Mouse (Mus musculus) C2C12 (cell line): ENCODE data around the gene Plcd4.

Source experiments
- CEBPB ChIP-seq: IDR thresholded peaks from one replicate; pipeline ENCODE4 v1.6.1; 2011; ENCODE audit warnings: low read depth, mild to moderate bottlenecking, control low read depth, moderate library complexity
- CTCF ChIP-seq: IDR thresholded peaks from one replicate; pipeline ENCODE4 v1.5.1; 2011; ENCODE audit not compliant: control insufficient read depth, insufficient read depth, insufficient read length
- FOSL1 ChIP-seq: IDR thresholded peaks from one replicate; pipeline ENCODE4 v1.8.0; 2011; ENCODE audit warnings: mild to moderate bottlenecking, low read length; ENCODE audit not compliant: poor library complexity, insufficient read depth, severe bottlenecking
- MAX ChIP-seq: IDR thresholded peaks from one replicate; pipeline ENCODE4 v1.6.1; 2011; ENCODE audit warnings: mild to moderate bottlenecking, control low read depth
- MYOD1 ChIP-seq: IDR thresholded peaks from one replicate; pipeline ENCODE4 v1.6.1; 2011; ENCODE audit warnings: low read depth; ENCODE audit not compliant: control insufficient read depth, insufficient read length
- MYOG ChIP-seq: IDR thresholded peaks from one replicate; pipeline ENCODE4 v1.6.1; 2011; ENCODE audit not compliant: control insufficient read depth, insufficient read length; ENCODE audit errors: extremely low read depth
- USF1 ChIP-seq: IDR thresholded peaks from one replicate; pipeline ENCODE4 v1.6.1; 2011; ENCODE audit warnings: low read depth, mild to moderate bottlenecking, control low read depth, moderate library complexity

GRCm38 (mm10) chr1:74582621-74583020, 39.9 kb downstream of the Plcd4 start:
- TF ChIP-seq MYOD1 (no peak), CTCF (no peak), CEBPB (no peak), MAX (no peak), USF1 (no peak), FOSL1 (no peak), MYOG (no peak)
